Mouse (Mus musculus): ENCODE measurements at regions not wholly inside any gene's neighbourhood (a gene's known extent, or its start where the extent isn't known, plus 50 kb on each side); places are given as distances from the start of the nearest gene placed in this dataset.

GRCm38 (mm10) chr8:115436356-115436721, 271.3 kb downstream of the Maf start:
- H3K9ac ChIP-seq, result no peak overlapping the region
- no peaks in the 10 kb centered on the region for H3K9me3 ChIP-seq
- H3K36me3 ChIP-seq, result no peaks in the 10 kb centered on the region
- H3K27ac ChIP-seq, result no peak overlapping the region
- WGBS, result 88% methylated on average over 4 of the region's 4 CpGs
- no peak overlapping the region for H3K4me3 ChIP-seq
- H3K27me3 ChIP-seq, result peaks cover 12% of the 10 kb centered on the region
- H3K4me1 ChIP-seq, result peaks cover 7% of the 10 kb centered on the region; the same call in 1 of the 2 replicates
- no peak overlapping the region for H3K4me2 ChIP-seq
- ATAC-seq (ENCODE audit: insufficient number of reproducible peaks, low FRiP score, low TSS enrichment, low read depth), result no peak

- 87% methylated on average over 5 of the region's 5 CpGs for WGBS
- no peak overlapping the region for H3K4me2 ChIP-seq
- ATAC-seq (ENCODE audit: insufficient number of reproducible peaks, low FRiP score, low TSS enrichment, low read depth), result no peak
Measured at GRCm38 (mm10) chr8:115435720-115436355, 271.8 kb downstream of the Maf start.

GRCm38 (mm10) chr8:115432396-115433040, 275.1 kb downstream of the Maf start:
- peaks cover 7% of the 10 kb centered on the region for H3K4me1 ChIP-seq
- no peak overlapping the region for H3K27ac ChIP-seq
- H3K27me3 ChIP-seq, result peaks cover 14% of the 10 kb centered on the region
- ATAC-seq (ENCODE audit: insufficient number of reproducible peaks, low FRiP score, low TSS enrichment, low read depth), result no peak
- H3K9me3 ChIP-seq, result no peaks in the 10 kb centered on the region
- H3K36me3 ChIP-seq, result no peaks in the 10 kb centered on the region
- WGBS, result 60% methylated on average over 5 of the region's 5 CpGs
- no peak overlapping the region for H3K4me3 ChIP-seq
- no peak overlapping the region for H3K4me2 ChIP-seq
- no peak overlapping the region for H3K9ac ChIP-seq

More at GRCm38 (mm10) chr8:115435720-115436355, 271.8 kb downstream of the Maf start:
- peaks cover 9% of the 10 kb centered on the region for H3K4me1 ChIP-seq
- H3K4me3 ChIP-seq, result no peak overlapping the region
- peaks cover 10% of the 10 kb centered on the region for H3K27me3 ChIP-seq
- no peaks in the 10 kb centered on the region for H3K9me3 ChIP-seq
- no peaks in the 10 kb centered on the region for H3K36me3 ChIP-seq
- no peak overlapping the region for H3K27ac ChIP-seq
- H3K9ac ChIP-seq, result no peak overlapping the region

GRCm38 (mm10) chr8:115430793-115431192, 276.8 kb downstream of the Maf start:
- Histone ChIP-seq H3K36me3 (no peaks in the 10 kb centered on the region), H3K9ac (no peak overlapping the region), H3K27ac (no peak overlapping the region), H3K4me1 (peaks cover 7% of the 10 kb centered on the region), H3K27me3 (peaks cover 14% of the 10 kb centered on the region), H3K9me3 (no peaks in the 10 kb centered on the region), H3K4me2 (no peak overlapping the region), H3K4me3 (no peak overlapping the region)
- 26% methylated on average over 3 of the region's 3 CpGs for WGBS
- no peak for ATAC-seq (ENCODE audit: insufficient number of reproducible peaks, low FRiP score, low TSS enrichment, low read depth)

GRCm38 (mm10) chr8:115429291-115429883, 278.2 kb downstream of the Maf start:
- Histone ChIP-seq H3K36me3 (no peaks in the 10 kb centered on the region), H3K9ac (no peak overlapping the region), H3K4me2 (no peak overlapping the region), H3K4me1 (peaks cover 7% of the 10 kb centered on the region), H3K27ac (no peak overlapping the region), H3K4me3 (no peak overlapping the region), H3K27me3 (peaks cover 14% of the 10 kb centered on the region), H3K9me3 (no peaks in the 10 kb centered on the region)
- no peak for ATAC-seq (ENCODE audit: insufficient number of reproducible peaks, low FRiP score, low TSS enrichment, low read depth)
- 80% methylated on average over 3 of the region's 3 CpGs for WGBS

GRCm38 (mm10) chr8:115428528-115429290, 278.9 kb downstream of the Maf start:
- Histone ChIP-seq H3K4me1 (peaks cover 7% of the 10 kb centered on the region), H3K27ac (no peak overlapping the region), H3K27me3 (peaks cover 14% of the 10 kb centered on the region), H3K4me2 (no peak overlapping the region), H3K9me3 (no peaks in the 10 kb centered on the region), H3K9ac (no peak overlapping the region), H3K4me3 (no peak overlapping the region), H3K36me3 (no peaks in the 10 kb centered on the region)
- WGBS, result 65% methylated on average over 15 of the region's 15 CpGs
- ATAC-seq (ENCODE audit: insufficient number of reproducible peaks, low FRiP score, low TSS enrichment, low read depth), result no peak

GRCm38 (mm10) chr8:115428022-115428421, 279.6 kb downstream of the Maf start:
- H3K9ac ChIP-seq, result no peak overlapping the region
- H3K9me3 ChIP-seq, result no peaks in the 10 kb centered on the region
- H3K4me3 ChIP-seq, result no peak overlapping the region
- WGBS, result 80% methylated on average over 2 of the region's 2 CpGs
- H3K4me2 ChIP-seq, result no peak overlapping the region
- no peak overlapping the region for H3K27ac ChIP-seq
- H3K36me3 ChIP-seq, result no peaks in the 10 kb centered on the region
- H3K27me3 ChIP-seq, result peaks cover 11% of the 10 kb centered on the region
- peaks cover 7% of the 10 kb centered on the region for H3K4me1 ChIP-seq
- no peak for ATAC-seq (ENCODE audit: insufficient number of reproducible peaks, low FRiP score, low TSS enrichment, low read depth)

- Histone ChIP-seq H3K9ac (no peak overlapping the region), H3K27me3 (peaks cover 5% of the 10 kb centered on the region), H3K9me3 (no peaks in the 10 kb centered on the region), H3K27ac (no peak overlapping the region), H3K4me2 (no peak overlapping the region), H3K4me1 (peaks cover 5% of the 10 kb centered on the region), H3K36me3 (no peaks in the 10 kb centered on the region), H3K4me3 (no peak overlapping the region)
- ATAC-seq (ENCODE audit: insufficient number of reproducible peaks, low FRiP score, low TSS enrichment, low read depth), result no peak
- 70% methylated on average over 3 of the region's 3 CpGs for WGBS
Measured at GRCm38 (mm10) chr8:115427490-115427889, 280.1 kb downstream of the Maf start.

GRCm38 (mm10) chr8:115426543-115426942, 281.1 kb downstream of the Maf start:
- peaks cover 5% of the 10 kb centered on the region for H3K4me1 ChIP-seq
- no peak overlapping the region for H3K27ac ChIP-seq
- H3K27me3 ChIP-seq, result peaks cover 4% of the 10 kb centered on the region; the same call in 1 of the 2 replicates
- no peak overlapping the region for H3K4me2 ChIP-seq
- no peaks in the 10 kb centered on the region for H3K9me3 ChIP-seq
- H3K4me3 ChIP-seq, result no peak overlapping the region
- no peaks in the 10 kb centered on the region for H3K36me3 ChIP-seq
- no peak for ATAC-seq (ENCODE audit: insufficient number of reproducible peaks, low FRiP score, low TSS enrichment, low read depth)
- H3K9ac ChIP-seq, result no peak overlapping the region
- WGBS, result 79% methylated on average over 3 of the region's 3 CpGs

- Histone ChIP-seq H3K4me1 (no peaks in the 10 kb centered on the region), H3K9me3 (no peaks in the 10 kb centered on the region), H3K4me2 (no peak overlapping the region), H3K4me3 (no peak overlapping the region), H3K9ac (no peak overlapping the region), H3K27me3 (peaks cover 4% of the 10 kb centered on the region; the same call in 1 of the 2 replicates), H3K36me3 (no peaks in the 10 kb centered on the region), H3K27ac (no peak overlapping the region)
- no peak for ATAC-seq (ENCODE audit: insufficient number of reproducible peaks, low FRiP score, low TSS enrichment, low read depth)
- 72% methylated on average over 2 of the region's 2 CpGs for WGBS
Measured at GRCm38 (mm10) chr8:115425360-115425759, 282.2 kb downstream of the Maf start.

GRCm38 (mm10) chr8:115423682-115424081, 283.9 kb downstream of the Maf start:
- WGBS, result 78% methylated on average over 2 of the region's 2 CpGs
- Histone ChIP-seq H3K27ac (no peak overlapping the region), H3K27me3 (peaks cover 4% of the 10 kb centered on the region; the same call in 1 of the 2 replicates), H3K9me3 (no peaks in the 10 kb centered on the region), H3K9ac (no peak overlapping the region), H3K36me3 (no peaks in the 10 kb centered on the region), H3K4me2 (no peak overlapping the region), H3K4me3 (no peak overlapping the region), H3K4me1 (no peaks in the 10 kb centered on the region)
- ATAC-seq (ENCODE audit: insufficient number of reproducible peaks, low FRiP score, low TSS enrichment, low read depth), result no peak

GRCm38 (mm10) chr8:115423056-115423455, 284.5 kb downstream of the Maf start:
- Histone ChIP-seq H3K27ac (no peak overlapping the region), H3K36me3 (no peaks in the 10 kb centered on the region), H3K9ac (no peak overlapping the region), H3K4me3 (no peak overlapping the region), H3K4me2 (no peak overlapping the region), H3K9me3 (no peaks in the 10 kb centered on the region), H3K4me1 (no peaks in the 10 kb centered on the region), H3K27me3 (peaks cover under 1% of the 10 kb centered on the region; the same call in 1 of the 2 replicates)
- WGBS, result 83% methylated on average over 5 of the region's 5 CpGs
- ATAC-seq (ENCODE audit: insufficient number of reproducible peaks, low FRiP score, low TSS enrichment, low read depth), result no peak
